Mouse (Mus musculus) heart, embryonic 10.5 days (tissue): ENCODE measurements at regions not wholly inside any gene's neighbourhood (a gene's known extent, or its start where the extent isn't known, plus 50 kb on each side); places are given as distances from the start of the nearest gene placed in this dataset.

ENCODE experiments used
- DNase-seq: peaks from one replicate; pipeline ENCODE4 v3.0.0-alpha.2; 2017; ENCODE audit warnings: low spot score
- H3K27ac ChIP-seq: fragments of 300-500 bp; sonication (generic); 2 replicates; pipeline ENCODE4 v1.5.1; 2016; ENCODE audit warnings: mild to moderate bottlenecking
- H3K27me3 ChIP-seq: fragments of 300-500 bp; sonication (generic); 2 replicates; pipeline ENCODE4 v1.6.1; 2016; ENCODE audit warnings: mild to moderate bottlenecking; ENCODE audit not compliant: poor library complexity, insufficient read depth, severe bottlenecking
- H3K36me3 ChIP-seq: fragments of 300-500 bp; sonication (generic); 2 replicates; pipeline ENCODE4 v1.6.1; 2016; ENCODE audit warnings: mild to moderate bottlenecking, moderate library complexity
- H3K4me1 ChIP-seq: fragments of 300-500 bp; sonication (generic); 2 replicates; pipeline ENCODE4 v1.6.1; 2016; ENCODE audit warnings: mild to moderate bottlenecking
- H3K4me3 ChIP-seq: fragments of 300-500 bp; sonication (generic); 2 replicates; pipeline ENCODE4 v1.5.1; 2016; ENCODE audit warnings: mild to moderate bottlenecking, moderate library complexity
- H3K9me3 ChIP-seq: fragments of 300-500 bp; sonication (generic); 2 replicates; pipeline ENCODE4 v1.6.1; 2016; ENCODE audit warnings: mild to moderate bottlenecking, moderate library complexity
- WGBS: fragments of 180-500 bp; shearing (Covaris S2); methylation state at CpG from one replicate; pipeline ENCODE4 v1.1.7; 2016; 5-methylcytosine and 5-hydroxymethylcytosine counted together

- DNase-seq, result no peak
- H3K9me3 ChIP-seq, result 0 out of 2 replicates have a peak, but pooled peaks cover 5% of the 10 kb centered on the region
- no peaks in the 10 kb centered on the region for H3K36me3 ChIP-seq
- H3K4me3 ChIP-seq, result no peak overlapping the region
- no peaks in the 10 kb centered on the region for H3K27me3 ChIP-seq
- H3K27ac ChIP-seq, result no peak overlapping the region
- H3K4me1 ChIP-seq, result peaks cover under 1% of the 10 kb centered on the region; the same call in 1 of the 2 replicates
- 83% methylated on average over 4 of the region's 4 CpGs for WGBS
Observed at GRCm38 (mm10) chr8:103907662-103908061, 193.8 kb upstream of the Cdh5 start.

- 0 out of 2 replicates have a peak, but pooled peaks cover 3% of the 10 kb centered on the region for H3K9me3 ChIP-seq
- H3K27ac ChIP-seq, result no peak overlapping the region
- H3K4me1 ChIP-seq, result peaks cover 12% of the 10 kb centered on the region; the same call in 1 of the 2 replicates
- WGBS, result 62% methylated on average over 2 of the region's 2 CpGs
- H3K4me3 ChIP-seq, result no peak overlapping the region
- no peak for DNase-seq
- no peaks in the 10 kb centered on the region for H3K27me3 ChIP-seq
- no peaks in the 10 kb centered on the region for H3K36me3 ChIP-seq
Observed at GRCm38 (mm10) chr8:103911287-103912015, 190.0 kb upstream of the Cdh5 start.

- no peak overlapping the region for H3K4me3 ChIP-seq
- no peaks in the 10 kb centered on the region for H3K36me3 ChIP-seq
- H3K27ac ChIP-seq, result peak overlapping the region; percentile 52; the same call in 1 of the 2 replicates
- WGBS, result 85% methylated on average over 9 of the region's 9 CpGs
- no peaks in the 10 kb centered on the region for H3K9me3 ChIP-seq
- peaks cover 12% of the 10 kb centered on the region; the same call in 1 of the 2 replicates for H3K4me1 ChIP-seq
- no peak for DNase-seq
- H3K27me3 ChIP-seq, result no peaks in the 10 kb centered on the region
Observed at GRCm38 (mm10) chr8:103912983-103913926, 188.2 kb upstream of the Cdh5 start.

GRCm38 (mm10) chr8:103913927-103914640 is 187.3 kb upstream of the Cdh5 start:
- Histone ChIP-seq H3K4me3 (no peak overlapping the region), H3K27ac (peak overlapping the region; percentile 52), H3K9me3 (no peaks in the 10 kb centered on the region), H3K4me1 (peaks cover 12% of the 10 kb centered on the region; the same call in 1 of the 2 replicates), H3K27me3 (no peaks in the 10 kb centered on the region), H3K36me3 (no peaks in the 10 kb centered on the region)
- DNase-seq, result peak; percentile 82
- 39% methylated on average over 6 of the region's 6 CpGs for WGBS

- DNase-seq, result no peak
- Histone ChIP-seq H3K9me3 (no peaks in the 10 kb centered on the region), H3K36me3 (no peaks in the 10 kb centered on the region), H3K4me3 (no peak overlapping the region), H3K4me1 (peaks cover 2% of the 10 kb centered on the region; the same call in 1 of the 2 replicates), H3K27ac (no peak overlapping the region), H3K27me3 (no peaks in the 10 kb centered on the region)
- 76% methylated on average over 3 of the region's 3 CpGs for WGBS
Observed at GRCm38 (mm10) chr8:103919324-103919723, 182.1 kb upstream of the Cdh5 start.

- no peaks in the 10 kb centered on the region for H3K36me3 ChIP-seq
- no peak for DNase-seq
- no peaks in the 10 kb centered on the region for H3K27me3 ChIP-seq
- no peaks in the 10 kb centered on the region for H3K4me1 ChIP-seq
- no peak overlapping the region for H3K4me3 ChIP-seq
- no peaks in the 10 kb centered on the region for H3K9me3 ChIP-seq
- H3K27ac ChIP-seq, result no peak overlapping the region
- WGBS, result 81% methylated on average over 4 of the region's 4 CpGs
Observed at GRCm38 (mm10) chr8:103921621-103922020, 179.8 kb upstream of the Cdh5 start.

- Histone ChIP-seq H3K4me3 (no peak overlapping the region), H3K4me1 (no peaks in the 10 kb centered on the region), H3K9me3 (no peaks in the 10 kb centered on the region), H3K27ac (no peak overlapping the region), H3K36me3 (no peaks in the 10 kb centered on the region), H3K27me3 (no peaks in the 10 kb centered on the region)
- WGBS, result 81% methylated on average over 2 of the region's 2 CpGs
- DNase-seq, result no peak
Observed at GRCm38 (mm10) chr8:103922746-103923145, 178.7 kb upstream of the Cdh5 start.

GRCm38 (mm10) chr8:103932681-103933080 is 168.7 kb upstream of the Cdh5 start:
- Histone ChIP-seq H3K27me3 (no peaks in the 10 kb centered on the region), H3K36me3 (no peaks in the 10 kb centered on the region), H3K27ac (no peak overlapping the region), H3K9me3 (no peaks in the 10 kb centered on the region), H3K4me1 (no peaks in the 10 kb centered on the region), H3K4me3 (no peak overlapping the region)
- peak; percentile 27 for DNase-seq
- 68% methylated on average over 1 of the region's 1 CpGs for WGBS

GRCm38 (mm10) chr8:103936491-103936890 is 164.9 kb upstream of the Cdh5 start:
- Histone ChIP-seq H3K4me1 (0 out of 2 replicates have a peak, but pooled peaks cover 7% of the 10 kb centered on the region), H3K9me3 (no peaks in the 10 kb centered on the region), H3K27me3 (no peaks in the 10 kb centered on the region), H3K36me3 (no peaks in the 10 kb centered on the region), H3K4me3 (no peak overlapping the region), H3K27ac (no peak overlapping the region)
- peak; percentile 45 for DNase-seq
- WGBS, result 71% methylated on average over 3 of the region's 3 CpGs

- DNase-seq, result peak; percentile 30
- WGBS, result 27% methylated on average over 11 of the region's 11 CpGs
Observed at GRCm38 (mm10) chr8:103938283-103939230, 162.9 kb upstream of the Cdh5 start.

GRCm38 (mm10) chr8:103940958-103941532 is 160.4 kb upstream of the Cdh5 start:
- Histone ChIP-seq H3K27me3 (no peaks in the 10 kb centered on the region), H3K4me1 (0 out of 2 replicates have a peak, but pooled peaks cover 7% of the 10 kb centered on the region), H3K9me3 (no peaks in the 10 kb centered on the region), H3K36me3 (no peaks in the 10 kb centered on the region), H3K27ac (no peak overlapping the region), H3K4me3 (no peak overlapping the region)
- DNase-seq, result peak; percentile 39
- 79% methylated on average over 6 of the region's 6 CpGs for WGBS

More at GRCm38 (mm10) chr8:103938283-103939230, 162.9 kb upstream of the Cdh5 start:
- Histone ChIP-seq H3K27me3 (no peaks in the 10 kb centered on the region), H3K4me1 (0 out of 2 replicates have a peak, but pooled peaks cover 7% of the 10 kb centered on the region), H3K9me3 (no peaks in the 10 kb centered on the region), H3K27ac (no peak overlapping the region), H3K4me3 (no peak overlapping the region), H3K36me3 (no peaks in the 10 kb centered on the region)
